ENCODE assay signal across 9 mouse cellular contexts in genomic region chr14:47474571-47475254, GRCm38 (mm10). TPM values are rescaled to one million over a fixed set of nuclear protein-coding genes. Genes with fewer than 3 reads are reported as not detected.
A peak's percentile ranks its signal among the peaks of the same experiment; 100 is the strongest.
DNase-seq lines count a peak whose midpoint lies in the region; ATAC-seq lines count a peak whose summit lies in the region.
"Had no signal": no experiment of that assay in that cellular context is flagged by ENCODE, and none has a peak within 500 bp of the region (broad histone marks: within the 10 kb centered on the region; RNA-seq: fewer than 3 reads in every experiment).

No protein-coding gene starts in this region.

- no peaks in the 10 kb centered on the region for H3K27me3 ChIP-seq in intestine, embryonic 16.5 days (replicated peaks; ENCODE audit: control insufficient read depth, insufficient read depth, low read length)
- no peaks in the 10 kb centered on the region for H3K27me3 ChIP-seq in splenic B cell, adult 2 months (ENCODE audit: control insufficient read depth, insufficient read depth, low read length, poor library complexity, severe bottlenecking)
- H3K27me3 ChIP-seq: midbrain, embryonic 12.5 days had no signal

- H3K4me3 ChIP-seq in intestine, embryonic 16.5 days (ENCODE audit: low read length) = no peak overlapping the region

- peak overlapping the region; percentile 14; the same call in 1 of the 2 replicates for H3K4me2 ChIP-seq in intestine, embryonic 16.5 days (ENCODE audit: low read depth, low read length)

- WGBS in intestine, embryonic 16.5 days = 82% methylated on average over 8 of the region's 8 CpGs

- ATAC-seq in frontal cortex, adult (ENCODE audit: low TSS enrichment) = peak; percentile 63
- ATAC-seq in intestine, embryonic 16.5 days = no peak

- H3K4me1 ChIP-seq in intestine, embryonic 16.5 days (ENCODE audit: control insufficient read depth, insufficient read depth, low read length) = peaks cover 14% of the 10 kb centered on the region

- H3K9me3 ChIP-seq in intestine, embryonic 16.5 days (ENCODE audit: control insufficient read depth, low read length) = no peaks in the 10 kb centered on the region
- H3K9me3 ChIP-seq: midbrain, embryonic 12.5 days had no signal

- no peaks in the 10 kb centered on the region for H3K36me3 ChIP-seq in intestine, embryonic 16.5 days (ENCODE audit: control insufficient read depth, insufficient read depth, low read length)
- no peaks in the 10 kb centered on the region for H3K36me3 ChIP-seq in splenic B cell, adult 2 months (ENCODE audit: control insufficient read depth, insufficient read depth, low read length, poor library complexity, severe bottlenecking)
- H3K36me3 ChIP-seq: midbrain, embryonic 12.5 days had no signal

- H3K27ac ChIP-seq in intestine, embryonic 16.5 days (ENCODE audit: low read length) = peak overlapping the region; percentile 63; the same call in 1 of the 2 replicates
- H3K27ac ChIP-seq: midbrain, embryonic 12.5 days had no signal

- no peak for DNase-seq in frontal cortex, postnatal 10 days (ENCODE audit: low spot score in 2 of 2)
- DNase-seq in right cerebral cortex, postnatal 25 days = peak; percentile 43
- DNase-seq in right cerebral cortex, postnatal 10 days (ENCODE audit: low spot score in 2 of 2) = no peak
- peak; percentile 23 for DNase-seq in splenic B cell, adult 2 months (ENCODE audit: low read depth, low spot score)
- DNase-seq in layer of hippocampus, adult 8-10 months (ENCODE audit: low spot score in 2 of 2) = no peak
- DNase-seq in layer of hippocampus, adult 9-11 months = no peak

- no peak overlapping the region for H3K9ac ChIP-seq in intestine, embryonic 16.5 days (ENCODE audit: low read depth, low read length)
- H3K9ac ChIP-seq: midbrain, embryonic 12.5 days had no signal

RNA-seq across cellular contexts. Expression of gene Fbxo34, which starts 24.5 kb away (rescaled TPM):
- 20.4 and 23.5 TPM in 2 replicates for polyA plus RNA-seq in intestine, embryonic 16.5 days (2015; fragmentation: Nextera tagmentation; extraction: Ambion mirVana)
- total RNA-seq in layer of hippocampus, adult 8-10 months (2022) = 10 to 100 TPM; 79.4 to 98.3 (median 87.4) TPM

RNA-seq across cellular contexts. Expression of gene Dlgap5, which starts 56.5 kb away (rescaled TPM):
- 29.5 and 33.9 TPM in 2 replicates for polyA plus RNA-seq in intestine, embryonic 16.5 days (2015; fragmentation: Nextera tagmentation; extraction: Ambion mirVana)
- total RNA-seq in layer of hippocampus, adult 8-10 months (2022) = 1 to 10 TPM in 1 of 4 experiments, under 1 TPM in 2, not detected in 1; 0.52 to 1.4 (median 0.70) TPM

Comparison
In these comparisons a context has a peak if more than half of its experiments do, and no peak if none do; other contexts are left out.
1. DNase-seq: peak in right cerebral cortex, postnatal 25 days (single experiment) and splenic B cell, adult 2 months (single experiment); none in frontal cortex, postnatal 10 days (0 of 2), right cerebral cortex, postnatal 10 days (0 of 2), layer of hippocampus, adult 8-10 months (0 of 2) and layer of hippocampus, adult 9-11 months (single experiment).